Mouse (Mus musculus): ENCODE measurements around the gene Tmem41a. TPM values are rescaled to one million over a fixed set of nuclear protein-coding genes. Genes with fewer than 3 reads are reported as not detected.

The Tmem41a gene
- polyA plus RNA-seq, 1 experiment from 2014 or later, result 32.8 TPM

GRCm38 (mm10) chr16:21893890-21894289 lies 53.5 kb downstream of the Tmem41a start:
- Histone ChIP-seq H3K9ac (no peak overlapping the region), H3K4me2 (no peak overlapping the region), H3K27me3 (replicated peaks) (no peaks in the 10 kb centered on the region), H3K4me3 (no peak overlapping the region), H3K36me3 (no peaks in the 10 kb centered on the region), H3K27ac (no peak overlapping the region), H3K9me3 (replicated peaks) (no peaks in the 10 kb centered on the region), H3K4me1 (no peaks in the 10 kb centered on the region)
- ATAC-seq, result no peak
- WGBS (ENCODE audit: insufficient replicate concordance), result 74% methylated on average over 6 of the region's 6 CpGs

DNA sequence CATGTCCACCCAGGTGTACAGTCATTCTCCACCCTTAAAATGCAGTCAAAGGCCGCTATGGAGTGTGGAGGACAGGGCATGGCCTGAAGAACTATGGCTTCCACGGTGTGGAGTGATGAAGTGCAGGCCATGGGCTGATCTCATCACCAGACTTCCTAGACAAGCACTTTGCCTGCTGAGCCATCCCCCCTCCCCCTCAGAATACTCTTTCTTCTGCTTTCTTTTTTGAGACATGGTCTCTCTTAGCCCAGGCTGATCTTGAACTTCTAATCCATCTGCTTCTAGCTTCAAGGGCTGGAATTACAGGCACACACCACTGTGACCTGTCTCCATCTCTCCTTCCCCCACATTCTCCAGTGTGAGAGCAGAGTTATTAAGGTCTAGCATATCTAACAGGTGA lies 59.8 kb downstream of the Tmem41a start:
- 68% methylated on average over 2 of the region's 2 CpGs for WGBS (ENCODE audit: insufficient replicate concordance)
- Histone ChIP-seq H3K9me3 (replicated peaks) (no peaks in the 10 kb centered on the region), H3K36me3 (no peaks in the 10 kb centered on the region), H3K9ac (no peak overlapping the region), H3K4me3 (no peak overlapping the region), H3K4me1 (no peaks in the 10 kb centered on the region), H3K27me3 (replicated peaks) (no peaks in the 10 kb centered on the region), H3K4me2 (no peak overlapping the region), H3K27ac (no peak overlapping the region)
- ATAC-seq, result no peak

Other genes starting within 250 kb of the Tmem41a start
- gene Ehhadh, start 159.7 kb downstream of the Tmem41a start, polyA plus RNA-seq (2016; fragmentation: Nextera tagmentation; extraction: Ambion mirVana), result 5.0 TPM in 2 replicates
- 0.35 and 0.41 TPM in 2 replicates for gene Map3k13, start 153.2 kb downstream of the Tmem41a start, polyA plus RNA-seq (2016; fragmentation: Nextera tagmentation; extraction: Ambion mirVana)
- 1.0 and 1.4 TPM in 2 replicates for gene Liph, start 48.1 kb upstream of the Tmem41a start, polyA plus RNA-seq (2016; fragmentation: Nextera tagmentation; extraction: Ambion mirVana)
- 55.9 and 59.5 TPM in 2 replicates for gene Senp2, start 61.9 kb upstream of the Tmem41a start, polyA plus RNA-seq (2016; fragmentation: Nextera tagmentation; extraction: Ambion mirVana)
- gene Igf2bp2, start 215.7 kb upstream of the Tmem41a start, polyA plus RNA-seq (2016; fragmentation: Nextera tagmentation; extraction: Ambion mirVana), result 29.2 and 30.5 TPM in 2 replicates